Mouse (Mus musculus) cerebellum, postnatal 4 days (tissue): Measurements from ENCODE around the gene Slc23a2.

Experiments
- DNase-seq, 2 experiments: peaks; one replicate each; pipeline ENCODE4 v3.0.0; 2022; ENCODE audit warnings: low spot score in 2 of 2, mixed read lengths in 1 of 2

Slc23a2 gene

DNA sequence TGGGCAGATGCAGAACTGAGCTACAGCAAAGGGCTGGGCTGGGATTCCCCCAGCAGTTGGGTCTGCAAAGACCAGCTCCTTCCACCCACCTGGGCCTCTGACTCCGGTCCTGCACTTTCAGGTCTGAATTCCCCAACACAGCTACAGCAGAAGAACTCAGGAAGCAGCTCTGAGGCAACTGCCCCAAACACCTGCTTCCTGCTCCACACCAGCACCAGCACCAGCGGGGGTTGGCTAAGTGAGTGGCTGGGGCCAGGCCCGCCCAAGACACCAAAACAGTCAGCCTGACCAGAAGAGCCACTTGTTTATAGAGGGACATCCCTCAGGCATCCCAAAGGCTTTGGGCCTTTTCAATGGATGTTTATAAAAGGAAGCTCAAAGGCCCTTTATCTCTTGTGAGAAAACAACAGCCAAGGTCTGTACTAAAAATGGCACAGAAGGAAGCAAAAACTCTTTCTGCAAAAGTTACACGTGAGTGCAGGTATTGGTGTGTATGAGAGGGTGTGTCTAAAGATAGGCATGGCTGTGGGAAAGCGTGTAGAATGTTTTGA, 123.8 kb downstream of the Slc23a2 start:
- no peak for DNase-seq

DNA sequence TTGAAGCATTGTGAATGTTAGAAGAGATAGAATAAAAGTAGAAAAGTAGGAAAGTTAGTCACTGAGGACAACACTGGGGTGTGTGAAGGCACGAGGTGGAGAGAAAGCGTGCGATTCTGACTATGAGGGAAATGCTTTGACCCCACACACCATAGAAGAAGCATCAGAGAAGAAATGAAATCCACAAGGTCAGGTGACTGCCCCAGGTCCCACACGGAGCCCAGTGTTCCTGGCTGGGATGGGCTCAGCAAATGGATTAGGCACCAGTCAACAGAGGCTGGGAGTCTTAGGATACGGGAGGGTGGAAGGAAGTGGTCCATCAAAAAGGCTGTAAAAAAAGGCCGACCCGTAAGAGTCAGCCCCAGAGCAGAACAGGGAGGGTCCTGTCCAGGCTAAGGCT, 124.5 kb downstream of the Slc23a2 start:
- DNase-seq: no peak

DNA sequence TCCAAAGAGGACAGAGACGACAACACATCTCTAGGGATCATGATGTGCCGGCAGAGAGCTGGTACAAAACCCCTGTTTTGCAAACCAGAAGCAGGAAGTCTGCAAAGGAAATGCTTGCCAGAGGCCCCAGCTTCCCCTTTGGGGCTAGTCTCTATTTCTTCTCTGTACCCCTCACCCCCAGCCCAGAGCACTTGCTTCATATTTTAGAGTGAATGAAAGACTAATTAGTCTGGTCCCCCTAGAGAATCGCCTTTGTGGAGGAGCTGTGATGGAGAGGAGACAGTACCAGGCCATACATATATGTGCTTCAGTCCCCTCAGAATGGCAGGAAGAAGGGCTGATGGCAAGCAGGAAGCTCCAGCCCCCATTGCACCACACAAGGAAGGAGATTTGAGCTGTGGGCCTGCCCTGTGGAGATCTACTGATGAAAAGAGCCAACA, 125.5 kb downstream of the Slc23a2 start:
- DNase-seq: no peak

DNA sequence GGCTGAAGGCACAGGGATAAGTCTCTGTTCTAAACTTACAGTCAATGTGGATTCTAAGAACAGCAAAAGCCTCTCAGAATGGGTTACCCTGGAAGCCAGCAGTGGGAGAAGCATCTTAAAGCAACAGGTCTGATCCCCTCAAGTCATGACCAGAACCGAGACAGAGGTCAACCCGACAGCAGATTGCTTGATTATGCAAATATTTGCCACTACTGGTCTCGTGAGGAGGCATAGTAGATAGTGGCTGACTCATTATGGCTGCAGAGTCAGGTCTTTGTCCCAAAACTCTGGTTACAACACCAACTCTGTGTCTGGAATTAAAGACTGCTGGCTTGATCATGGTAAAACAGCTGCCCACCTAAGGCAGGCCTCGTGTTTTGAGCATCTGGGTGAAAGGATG, 126.8 kb downstream of the Slc23a2 start:
- no peak for DNase-seq

DNA sequence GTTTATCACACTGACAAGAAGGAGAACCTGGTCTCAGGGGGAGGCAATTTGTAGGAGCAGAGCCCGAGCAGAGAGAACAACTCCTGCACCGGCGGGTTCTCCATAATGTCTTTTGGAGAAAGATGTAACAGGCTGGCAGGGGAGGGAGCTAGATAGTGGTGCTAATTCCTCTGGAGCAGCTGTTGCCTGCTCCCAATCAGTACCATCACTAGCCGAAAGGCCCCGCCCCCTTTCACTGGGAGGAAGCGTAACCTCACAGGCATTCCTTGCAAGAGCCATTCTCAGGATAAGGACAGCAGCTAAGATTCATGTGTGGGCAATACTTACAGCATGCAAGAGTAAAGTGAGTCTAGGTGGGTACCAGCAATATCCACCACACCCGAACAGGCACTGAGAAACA, 127.3 kb downstream of the Slc23a2 start:
- DNase-seq: no peak

DNA sequence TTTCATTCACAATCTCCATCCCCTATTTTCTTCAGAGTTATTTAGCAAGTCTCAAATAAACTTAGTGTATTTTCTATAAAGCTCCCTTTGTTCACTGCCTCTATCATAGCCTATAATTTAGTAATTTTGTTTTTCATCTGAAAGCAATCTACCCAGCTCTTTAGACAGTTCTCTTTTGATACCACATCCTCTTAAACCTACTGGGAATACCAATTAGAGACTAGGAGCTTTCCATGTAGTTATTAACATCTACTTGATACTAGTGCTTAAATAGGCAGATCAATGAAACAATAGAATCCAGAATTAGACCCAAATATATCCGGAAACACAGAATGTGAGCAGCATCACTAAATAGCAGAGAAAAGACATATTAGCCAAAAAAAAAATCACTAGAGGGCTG, 128.9 kb downstream of the Slc23a2 start:
- DNase-seq: no peak

DNA sequence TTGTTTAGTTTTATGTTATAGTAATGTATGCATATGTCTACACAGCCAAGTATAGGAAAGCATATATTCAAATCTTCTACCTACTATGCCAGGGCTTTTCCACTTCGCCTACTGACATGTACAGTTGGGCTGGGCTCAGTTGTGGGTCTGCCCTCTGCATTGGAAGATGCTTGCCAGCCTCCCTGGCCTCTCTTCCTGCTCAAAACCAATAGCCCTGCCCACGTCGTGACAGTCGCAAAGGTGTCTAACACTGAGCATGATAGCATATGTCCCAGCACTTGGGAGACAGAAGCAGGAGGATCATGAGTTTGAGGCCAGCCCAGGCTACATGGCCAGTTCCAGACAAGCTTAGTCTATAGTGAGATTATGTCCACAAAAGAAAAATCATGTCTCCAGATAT, 131.8 kb downstream of the Slc23a2 start:
- no peak for DNase-seq

DNA sequence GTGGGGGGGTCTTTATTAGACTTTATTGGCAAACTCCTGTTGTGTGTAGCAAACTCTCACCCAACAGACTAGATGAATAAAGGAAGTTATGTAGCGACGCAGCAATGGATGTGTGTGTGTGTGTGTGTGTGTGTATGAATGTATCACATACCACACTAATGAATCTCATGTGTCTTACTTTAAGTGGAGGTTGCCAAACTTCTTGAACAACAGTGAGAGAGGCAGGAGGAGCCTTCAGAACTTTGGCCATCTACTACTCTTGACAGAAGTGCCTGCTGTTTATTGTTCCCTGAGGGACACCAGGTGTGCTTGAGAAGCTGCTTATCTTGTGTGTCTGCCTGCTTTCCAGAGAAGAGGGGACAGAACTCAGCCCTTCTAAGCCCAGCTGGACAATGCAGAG, 134.1 kb downstream of the Slc23a2 start:
- DNase-seq: no peak

DNA sequence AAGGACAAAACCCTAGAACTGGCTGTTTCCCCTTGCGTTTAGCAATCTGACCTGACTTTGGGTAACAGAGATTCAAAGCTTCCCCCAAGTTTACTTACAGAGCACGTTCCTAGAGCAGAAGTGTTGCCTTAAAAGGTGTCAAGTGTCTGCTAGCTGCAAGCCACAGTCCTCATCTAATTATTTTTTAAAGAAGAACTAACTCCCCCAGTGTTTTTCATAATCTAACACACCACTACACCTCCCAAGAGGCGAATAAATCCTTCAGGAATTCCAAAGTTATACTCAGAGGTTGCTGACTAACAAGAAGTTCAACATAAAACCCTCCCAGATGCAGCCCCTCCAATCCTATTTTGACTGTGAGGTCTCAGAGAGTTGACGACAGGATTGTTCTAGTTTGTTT, 136.7 kb downstream of the Slc23a2 start:
- no peak for DNase-seq

DNA sequence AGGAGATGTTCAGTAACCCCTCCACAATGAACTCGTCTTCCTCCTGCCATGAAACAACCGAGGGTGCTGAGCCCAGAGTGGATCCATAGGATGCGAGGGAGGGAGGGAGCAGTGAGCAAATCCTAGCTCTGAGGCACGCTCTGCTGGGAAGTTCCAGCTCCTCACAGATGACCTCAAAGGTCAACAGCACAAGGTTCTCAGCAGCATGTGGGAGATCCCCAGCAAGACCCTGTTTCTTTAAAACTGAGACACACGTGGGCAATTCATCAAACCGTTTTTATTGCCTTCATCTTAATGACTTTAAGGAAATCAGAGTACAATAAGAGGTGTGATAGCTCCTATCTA, 137.5 kb downstream of the Slc23a2 start:
- no peak for DNase-seq

DNA sequence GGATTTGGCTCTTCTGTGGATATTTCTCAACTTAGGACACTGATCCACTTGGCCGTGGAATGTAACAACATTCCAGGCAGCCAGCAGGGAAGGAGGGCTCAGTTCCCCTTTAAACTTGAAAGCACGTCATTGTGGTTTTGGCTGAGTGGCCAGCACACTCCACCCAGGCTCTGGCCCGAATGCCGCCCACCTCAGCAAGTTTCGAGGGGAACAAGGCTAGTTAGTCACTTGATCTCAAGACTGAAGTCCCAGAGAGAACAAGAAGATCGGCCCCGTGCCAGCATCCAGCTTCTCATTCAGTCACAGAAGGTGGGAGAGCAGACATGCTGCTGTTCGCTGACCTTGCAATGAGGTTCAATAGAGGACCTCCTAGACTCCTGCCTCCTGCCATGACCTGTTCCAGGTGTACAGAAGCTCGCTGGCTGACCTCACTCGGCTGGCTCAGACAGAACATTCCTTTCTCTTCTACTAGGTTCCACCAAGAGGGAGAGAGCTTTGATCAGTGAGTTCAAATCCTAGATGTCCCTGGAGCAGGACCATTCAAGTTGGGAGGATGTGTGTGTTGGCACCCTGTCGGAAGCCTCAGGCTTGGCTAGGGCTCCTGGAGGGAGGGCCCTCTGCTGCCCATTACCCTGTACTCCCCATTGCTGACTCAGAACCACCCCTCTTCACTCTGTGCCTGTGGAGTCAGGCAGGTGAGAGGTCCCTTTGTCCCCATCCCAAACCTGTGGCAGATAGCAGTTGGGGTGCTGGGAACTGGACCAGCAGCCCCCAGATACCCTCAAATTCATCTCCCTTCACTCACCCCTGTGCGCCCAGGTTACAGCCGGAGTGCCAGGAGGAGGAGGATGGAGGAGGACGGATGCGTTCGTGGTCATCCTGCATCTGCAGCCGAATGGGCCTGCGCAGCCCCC, 138.1 kb downstream of the Slc23a2 start:
- no peak for DNase-seq

DNA sequence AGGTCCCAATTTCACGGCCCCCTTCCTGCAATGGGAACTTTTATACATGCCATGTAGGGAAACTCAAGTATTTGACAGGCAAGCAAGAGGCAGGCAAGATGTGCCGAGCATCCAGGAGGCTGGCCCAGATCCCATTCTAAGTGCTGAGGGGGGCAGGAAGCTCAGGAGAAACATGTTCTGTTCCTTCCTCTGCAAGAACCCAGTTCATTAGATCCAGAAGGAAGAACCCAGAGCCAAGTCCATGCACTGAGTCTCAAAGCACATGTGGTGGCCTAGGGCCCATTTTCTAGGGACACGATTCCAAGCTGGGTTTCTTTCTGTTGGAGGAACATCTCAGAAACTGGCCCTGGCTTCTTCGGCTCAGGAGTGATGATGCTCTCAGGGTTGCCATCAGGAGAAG, 139.5 kb downstream of the Slc23a2 start:
- no peak for DNase-seq

DNA sequence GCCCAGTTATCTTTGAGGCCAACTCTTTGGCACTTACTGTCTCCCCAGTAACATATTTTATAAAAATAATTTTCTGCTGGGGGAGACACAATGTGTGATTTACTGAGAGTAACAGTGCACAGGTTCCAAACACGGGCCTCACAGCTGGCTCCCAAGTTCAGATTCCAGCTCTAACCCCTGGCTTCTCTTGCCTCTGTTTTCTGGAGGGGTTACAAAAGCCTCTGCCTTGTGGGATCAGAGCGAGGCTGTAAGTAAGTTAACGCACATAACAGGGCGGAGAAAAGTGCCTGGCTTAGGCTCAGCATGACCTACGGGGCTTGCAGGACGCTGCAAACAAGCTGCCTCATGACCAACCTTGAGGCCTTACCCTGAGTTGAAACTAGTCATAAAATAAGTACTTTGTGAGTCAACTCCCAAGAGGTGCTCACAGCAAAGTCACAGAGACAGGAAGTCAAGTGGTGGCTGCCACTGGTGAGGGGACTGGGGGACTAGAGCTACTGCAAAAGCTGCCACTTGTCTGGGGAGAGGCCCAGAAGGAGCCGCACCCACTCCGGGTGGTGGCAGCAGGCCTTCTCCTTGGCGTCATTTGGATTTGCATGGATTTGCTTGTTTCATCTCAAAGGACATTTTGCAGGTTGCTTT, 140.3 kb downstream of the Slc23a2 start:
- no peak for DNase-seq

DNA sequence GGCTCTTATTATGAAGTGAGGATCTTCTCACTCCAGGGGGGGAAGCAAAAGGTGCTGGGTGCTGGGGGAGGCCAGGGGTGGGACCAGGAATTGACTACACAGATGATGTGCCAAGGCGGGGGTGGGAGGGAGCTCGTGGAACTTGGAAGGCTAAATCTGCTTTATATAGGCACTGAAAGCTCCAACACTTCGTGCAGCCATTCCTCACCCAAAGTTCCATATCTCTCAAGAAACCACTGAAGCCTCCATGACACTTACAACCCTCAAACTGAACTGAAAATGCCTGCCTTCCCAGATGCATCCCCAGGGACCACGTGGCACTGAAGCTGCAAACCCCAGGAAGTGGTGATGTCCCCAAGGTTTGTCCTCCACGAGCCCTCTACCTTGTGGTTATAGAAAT, 141.0 kb downstream of the Slc23a2 start:
- DNase-seq: no peak
